Mouse (Mus musculus): Measurements from ENCODE around the gene Pafah1b2. TPM values are rescaled to one million over a fixed set of nuclear protein-coding genes. Genes with fewer than 3 reads are reported as not detected.

Gene Pafah1b2
- polyA plus RNA-seq, 1 experiment from 2014 or later = 263 TPM

DNA sequence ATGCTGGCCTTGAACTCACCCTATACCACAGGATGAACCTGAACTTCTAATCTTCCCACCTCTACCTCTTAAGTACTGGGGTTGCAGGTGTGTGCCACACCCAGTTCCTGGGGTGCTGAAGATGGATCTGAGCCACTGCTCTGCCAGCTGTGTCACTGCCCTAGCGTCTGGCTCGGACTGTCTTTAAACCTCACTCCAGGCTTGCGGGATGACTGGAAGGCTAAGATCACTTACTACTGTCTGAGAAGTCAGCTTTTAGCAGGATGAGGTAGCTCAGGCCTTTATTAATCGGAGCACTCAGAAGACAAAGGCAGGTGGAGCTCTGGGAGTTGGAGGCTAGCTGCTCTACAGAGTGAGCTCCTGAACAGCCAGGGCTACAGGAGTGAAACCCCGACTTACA is 17.7 kb upstream of the Pafah1b2 start:
- no peaks in the 10 kb centered on the region for H3K27me3 ChIP-seq (replicated peaks; ENCODE audit: control insufficient read depth, insufficient read depth, low read length)
- no peak overlapping the region for H3K4me3 ChIP-seq (ENCODE audit: low read length)
- H3K36me3 ChIP-seq (ENCODE audit: control insufficient read depth, insufficient read depth, low read length) = no peaks in the 10 kb centered on the region
- H3K4me1 ChIP-seq (ENCODE audit: control insufficient read depth, insufficient read depth, low read depth, low read length) = peaks cover 3% of the 10 kb centered on the region
- no peak overlapping the region for H3K9ac ChIP-seq (ENCODE audit: low read depth, low read length)
- ATAC-seq = no peak
- H3K27ac ChIP-seq (ENCODE audit: low read depth, low read length) = no peak overlapping the region
- WGBS = 86% methylated on average over 5 of the region's 5 CpGs
- no peak overlapping the region for H3K4me2 ChIP-seq (ENCODE audit: low read length)
- no peaks in the 10 kb centered on the region for H3K9me3 ChIP-seq (ENCODE audit: control insufficient read depth, low read length)

DNA sequence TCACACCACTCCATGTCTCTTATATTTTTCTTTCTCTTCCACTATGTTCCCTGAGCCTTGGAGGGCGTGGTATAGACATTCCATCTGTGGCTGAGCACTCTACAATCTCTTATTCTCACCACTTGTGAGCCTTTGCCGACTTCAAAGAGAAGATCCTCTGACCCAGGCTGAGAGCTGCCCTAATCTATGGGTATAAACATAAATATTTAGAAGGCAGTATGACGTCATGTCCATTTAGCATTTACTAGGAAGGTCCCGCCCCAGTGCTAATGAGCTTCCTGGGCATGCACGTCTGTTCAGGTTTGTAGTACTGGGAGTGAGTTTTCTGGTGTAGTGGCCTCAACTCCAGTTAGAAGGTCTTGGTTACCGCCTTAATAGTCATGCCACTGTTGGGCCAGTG is 17.0 kb upstream of the Pafah1b2 start:
- ATAC-seq = no peak
- Histone ChIP-seq H3K4me3 (ENCODE audit: low read length) (no peak overlapping the region), H3K27me3 (replicated peaks; ENCODE audit: control insufficient read depth, insufficient read depth, low read length) (no peaks in the 10 kb centered on the region), H3K9me3 (ENCODE audit: control insufficient read depth, low read length) (no peaks in the 10 kb centered on the region), H3K36me3 (ENCODE audit: control insufficient read depth, insufficient read depth, low read length) (no peaks in the 10 kb centered on the region), H3K9ac (ENCODE audit: low read depth, low read length) (no peak overlapping the region), H3K27ac (ENCODE audit: low read depth, low read length) (no peak overlapping the region), H3K4me1 (ENCODE audit: control insufficient read depth, insufficient read depth, low read depth, low read length) (peaks cover 3% of the 10 kb centered on the region), H3K4me2 (ENCODE audit: low read length) (no peak overlapping the region)
- 82% methylated on average over 6 of the region's 6 CpGs for WGBS

DNA sequence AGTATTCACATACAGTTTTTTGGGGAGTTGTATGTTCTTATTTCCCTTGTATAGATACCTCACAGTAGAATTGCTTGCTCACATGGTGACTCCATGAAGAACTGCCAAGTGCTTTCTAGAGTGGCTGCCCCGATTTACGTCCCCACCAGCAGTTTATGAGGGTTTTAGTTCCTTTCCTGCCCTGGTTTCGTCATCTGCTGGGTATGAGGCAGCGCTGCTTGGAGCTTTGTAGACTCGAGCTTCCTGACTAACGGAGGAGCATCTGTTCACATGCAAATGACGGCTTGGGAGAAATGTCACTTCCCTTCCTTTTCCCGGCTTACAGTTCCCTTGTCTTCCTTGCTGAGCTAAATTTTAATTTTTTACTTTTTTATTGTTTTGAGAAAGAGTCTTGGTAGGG is 15.5 kb upstream of the Pafah1b2 start:
- no peaks in the 10 kb centered on the region for H3K36me3 ChIP-seq (ENCODE audit: control insufficient read depth, insufficient read depth, low read length)
- WGBS = 25% methylated on average over 8 of the region's 8 CpGs
- H3K4me2 ChIP-seq (ENCODE audit: low read length) = no peak overlapping the region
- no peak for ATAC-seq
- no peak overlapping the region for H3K4me3 ChIP-seq (ENCODE audit: low read length)
- peaks cover 3% of the 10 kb centered on the region for H3K4me1 ChIP-seq (ENCODE audit: control insufficient read depth, insufficient read depth, low read depth, low read length)
- no peak overlapping the region for H3K9ac ChIP-seq (ENCODE audit: low read depth, low read length)
- H3K27ac ChIP-seq (ENCODE audit: low read depth, low read length) = peak overlapping the region; percentile 31; the same call in 1 of the 2 replicates
- no peaks in the 10 kb centered on the region for H3K9me3 ChIP-seq (ENCODE audit: control insufficient read depth, low read length)
- no peaks in the 10 kb centered on the region for H3K27me3 ChIP-seq (replicated peaks; ENCODE audit: control insufficient read depth, insufficient read depth, low read length)

DNA sequence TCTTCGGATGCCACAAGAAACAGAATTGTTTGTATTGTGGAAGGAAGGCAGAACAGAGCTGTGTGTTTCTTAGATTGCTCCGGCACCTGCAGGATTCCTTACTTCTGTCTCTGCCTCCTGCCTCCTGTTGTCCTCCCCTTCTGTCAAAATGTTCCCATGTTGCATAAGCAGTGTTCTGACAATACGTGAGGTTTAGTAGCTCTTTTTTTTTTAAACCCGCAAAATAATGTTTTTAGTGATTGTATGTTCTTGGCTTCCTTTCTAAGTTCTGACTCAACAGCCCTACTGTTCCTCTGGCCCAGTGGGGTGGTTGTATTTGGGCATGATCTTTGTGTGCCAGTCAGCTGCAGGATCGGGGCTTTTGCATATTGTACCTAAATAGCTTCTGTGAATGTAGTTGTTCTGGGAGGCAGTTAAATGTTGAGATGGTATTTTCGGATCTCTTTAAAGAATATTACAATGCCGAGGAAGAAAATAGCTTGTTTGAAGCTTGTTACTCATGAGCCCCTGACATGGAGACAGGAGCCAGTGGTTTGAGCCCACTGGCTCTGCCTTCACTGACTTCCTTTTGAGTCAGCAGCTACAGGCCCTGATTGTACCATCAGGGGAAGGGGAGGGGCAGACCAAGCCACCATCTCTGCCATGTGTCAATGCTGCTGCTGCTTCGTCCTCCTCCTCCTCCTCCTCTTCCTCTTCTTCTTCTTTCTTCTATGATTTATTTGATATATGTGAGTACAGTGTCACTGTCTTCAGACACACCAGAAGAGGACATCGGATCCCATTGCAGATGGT is 13.8 kb upstream of the Pafah1b2 start:
- Histone ChIP-seq H3K27ac (ENCODE audit: low read depth, low read length) (no peak overlapping the region), H3K9ac (ENCODE audit: low read depth, low read length) (no peak overlapping the region), H3K4me1 (ENCODE audit: control insufficient read depth, insufficient read depth, low read depth, low read length) (no peaks in the 10 kb centered on the region; the same call in none of the 2 replicates), H3K4me2 (ENCODE audit: low read length) (no peak overlapping the region), H3K9me3 (ENCODE audit: control insufficient read depth, low read length) (no peaks in the 10 kb centered on the region), H3K36me3 (ENCODE audit: control insufficient read depth, insufficient read depth, low read length) (no peaks in the 10 kb centered on the region), H3K4me3 (ENCODE audit: low read length) (no peak overlapping the region), H3K27me3 (replicated peaks; ENCODE audit: control insufficient read depth, insufficient read depth, low read length) (no peaks in the 10 kb centered on the region)
- ATAC-seq = no peak
- WGBS = 79% methylated on average over 9 of the region's 9 CpGs

DNA sequence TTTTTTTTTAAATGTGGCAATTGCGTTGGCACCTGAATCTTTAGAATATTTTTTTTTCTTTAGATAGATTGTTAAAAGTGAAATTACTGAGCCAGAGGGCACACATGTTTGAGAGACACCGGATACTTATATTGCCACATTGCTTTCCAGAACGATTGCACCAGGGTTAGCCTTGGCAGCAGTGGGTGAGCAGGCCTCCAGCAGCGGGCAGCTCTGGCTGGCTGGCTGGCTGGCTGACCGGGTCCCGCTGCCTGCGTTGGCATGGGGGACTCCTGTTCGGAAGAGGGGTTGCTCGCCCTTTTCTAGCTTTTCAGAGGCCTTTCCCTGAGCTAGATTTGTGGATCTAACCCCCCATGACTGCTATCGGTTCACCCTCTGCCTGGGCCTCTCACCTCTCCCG is 11.1 kb upstream of the Pafah1b2 start:
- Histone ChIP-seq H3K9ac (ENCODE audit: low read depth, low read length) (no peak overlapping the region), H3K4me3 (ENCODE audit: low read length) (no peak overlapping the region), H3K9me3 (ENCODE audit: control insufficient read depth, low read length) (no peaks in the 10 kb centered on the region), H3K4me2 (ENCODE audit: low read length) (no peak overlapping the region), H3K27ac (ENCODE audit: low read depth, low read length) (no peak overlapping the region), H3K4me1 (ENCODE audit: control insufficient read depth, insufficient read depth, low read depth, low read length) (peaks cover 2% of the 10 kb centered on the region; the same call in 1 of the 2 replicates), H3K36me3 (ENCODE audit: control insufficient read depth, insufficient read depth, low read length) (no peaks in the 10 kb centered on the region), H3K27me3 (replicated peaks; ENCODE audit: control insufficient read depth, insufficient read depth, low read length) (no peaks in the 10 kb centered on the region)
- no peak for ATAC-seq
- WGBS = 87% methylated on average over 11 of the region's 11 CpGs

DNA sequence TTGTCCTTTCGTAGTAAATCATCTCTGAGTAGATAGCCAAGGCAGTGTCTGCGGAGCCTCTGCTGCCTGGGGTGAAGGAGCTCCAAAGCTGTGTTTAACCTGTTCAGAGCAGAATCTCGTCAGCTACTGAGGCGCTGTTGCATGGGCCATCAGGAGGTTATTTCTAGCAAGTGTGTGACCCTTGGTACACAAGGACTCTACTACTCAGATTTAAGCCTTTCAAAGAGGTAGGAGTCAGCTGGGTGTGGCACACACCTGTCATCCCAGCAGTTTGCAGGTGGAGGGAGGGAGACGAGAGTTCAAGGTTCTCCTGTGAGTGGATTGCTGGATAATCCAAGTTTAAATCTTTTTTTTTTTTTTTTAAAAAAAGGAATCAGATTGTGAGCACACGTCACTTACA is 7.5 kb upstream of the Pafah1b2 start:
- no peak for ATAC-seq
- no peak overlapping the region for H3K4me3 ChIP-seq (ENCODE audit: low read length)
- WGBS = 77% methylated on average over 6 of the region's 6 CpGs

DNA sequence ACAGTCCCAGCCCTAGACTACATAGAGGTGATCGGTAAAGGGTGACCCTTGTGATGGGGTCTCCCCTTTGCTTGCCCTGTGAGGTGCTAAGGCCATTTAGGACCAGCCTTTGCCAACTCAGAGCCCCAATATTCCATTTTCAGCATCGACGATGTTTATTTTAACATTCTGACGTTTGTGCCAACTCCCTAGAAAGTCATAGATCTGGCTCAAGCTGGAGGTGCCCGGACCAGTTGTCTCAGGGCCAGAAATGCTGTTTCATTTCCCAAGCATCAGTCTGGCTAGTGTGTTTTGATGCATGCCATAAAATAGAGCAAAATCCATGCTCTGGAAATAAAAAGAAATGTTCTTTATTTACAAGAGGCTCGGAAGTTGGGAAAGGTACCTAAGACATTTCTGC is 5.8 kb upstream of the Pafah1b2 start:
- 77% methylated on average over 6 of the region's 6 CpGs for WGBS
- Histone ChIP-seq H3K27me3 (replicated peaks; ENCODE audit: control insufficient read depth, insufficient read depth, low read length) (no peaks in the 10 kb centered on the region), H3K4me1 (ENCODE audit: control insufficient read depth, insufficient read depth, low read depth, low read length) (peaks cover 29% of the 10 kb centered on the region), H3K9ac (ENCODE audit: low read depth, low read length) (no peak overlapping the region), H3K4me2 (ENCODE audit: low read length) (no peak overlapping the region), H3K36me3 (ENCODE audit: control insufficient read depth, insufficient read depth, low read length) (no peaks in the 10 kb centered on the region), H3K4me3 (ENCODE audit: low read length) (no peak overlapping the region), H3K27ac (ENCODE audit: low read depth, low read length) (no peak overlapping the region), H3K9me3 (ENCODE audit: control insufficient read depth, low read length) (no peaks in the 10 kb centered on the region)
- no peak for ATAC-seq

More for the DNA sequence above, 7.5 kb upstream of the Pafah1b2 start:
- Histone ChIP-seq H3K27ac (ENCODE audit: low read depth, low read length) (no peak overlapping the region), H3K27me3 (replicated peaks; ENCODE audit: control insufficient read depth, insufficient read depth, low read length) (no peaks in the 10 kb centered on the region), H3K36me3 (ENCODE audit: control insufficient read depth, insufficient read depth, low read length) (no peaks in the 10 kb centered on the region), H3K4me2 (ENCODE audit: low read length) (no peak overlapping the region), H3K4me1 (ENCODE audit: control insufficient read depth, insufficient read depth, low read depth, low read length) (peaks cover 18% of the 10 kb centered on the region), H3K9me3 (ENCODE audit: control insufficient read depth, low read length) (no peaks in the 10 kb centered on the region), H3K9ac (ENCODE audit: low read depth, low read length) (no peak overlapping the region)

DNA sequence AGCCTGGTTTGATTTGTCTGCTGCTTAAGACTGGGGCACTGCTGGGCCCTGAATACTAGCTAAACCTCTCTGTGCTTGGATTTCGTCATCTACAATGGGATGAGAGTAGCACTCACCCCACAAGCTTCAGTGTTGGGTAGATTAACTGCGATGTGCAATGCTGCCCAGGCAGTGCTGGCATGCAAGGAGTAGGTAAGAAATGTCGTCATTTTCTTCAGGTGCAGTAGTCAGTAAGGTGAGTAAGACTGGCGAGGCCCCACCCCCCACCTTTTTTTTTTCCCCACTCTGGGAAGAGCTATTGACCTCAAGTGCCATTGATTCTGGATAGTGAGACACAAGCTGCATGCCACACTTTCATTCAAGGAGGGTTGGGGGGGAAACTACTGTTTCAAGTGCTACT is 3.9 kb upstream of the Pafah1b2 start:
- Histone ChIP-seq H3K27ac (ENCODE audit: low read depth, low read length) (no peak overlapping the region), H3K9ac (ENCODE audit: low read depth, low read length) (no peak overlapping the region), H3K9me3 (ENCODE audit: control insufficient read depth, low read length) (no peaks in the 10 kb centered on the region), H3K4me2 (ENCODE audit: low read length) (no peak overlapping the region; the same call in 1 of the 2 replicates), H3K4me1 (ENCODE audit: control insufficient read depth, insufficient read depth, low read depth, low read length) (peaks cover 32% of the 10 kb centered on the region), H3K27me3 (replicated peaks; ENCODE audit: control insufficient read depth, insufficient read depth, low read length) (no peaks in the 10 kb centered on the region), H3K4me3 (ENCODE audit: low read length) (no peak overlapping the region), H3K36me3 (ENCODE audit: control insufficient read depth, insufficient read depth, low read length) (no peaks in the 10 kb centered on the region)
- ATAC-seq = no peak
- 71% methylated on average over 4 of the region's 4 CpGs for WGBS

DNA sequence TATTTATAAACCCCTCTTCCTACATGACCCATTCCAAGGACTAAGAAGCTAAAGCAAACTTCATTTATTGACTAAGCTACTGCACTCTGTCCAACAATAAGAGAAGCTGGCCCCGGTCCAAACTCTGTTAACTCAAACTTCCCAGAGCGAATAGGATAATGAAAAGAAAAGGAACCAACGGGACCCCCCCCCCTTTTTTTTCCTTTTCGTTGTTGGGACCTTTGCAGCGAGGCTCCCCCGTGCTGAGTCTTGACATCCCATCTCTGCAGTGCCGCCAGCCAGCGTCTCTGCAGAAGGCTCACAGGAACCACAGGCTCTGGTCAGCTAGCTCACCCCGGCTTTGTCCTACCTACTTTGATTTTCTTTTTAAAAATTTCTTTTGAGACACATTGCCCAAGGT is 3.3 kb upstream of the Pafah1b2 start:
- WGBS = 15% methylated on average over 9 of the region's 9 CpGs
- peaks cover 32% of the 10 kb centered on the region for H3K4me1 ChIP-seq (ENCODE audit: control insufficient read depth, insufficient read depth, low read depth, low read length)

More for the DNA sequence above, 3.3 kb upstream of the Pafah1b2 start:
- Histone ChIP-seq H3K4me3 (ENCODE audit: low read length) (no peak overlapping the region), H3K36me3 (ENCODE audit: control insufficient read depth, insufficient read depth, low read length) (no peaks in the 10 kb centered on the region), H3K27ac (ENCODE audit: low read depth, low read length) (no peak overlapping the region; the same call in 1 of the 2 replicates), H3K9ac (ENCODE audit: low read depth, low read length) (peak overlapping the region; percentile 22; the same call in 1 of the 2 replicates), H3K4me2 (ENCODE audit: low read length) (peak overlapping the region; percentile 87), H3K27me3 (replicated peaks; ENCODE audit: control insufficient read depth, insufficient read depth, low read length) (no peaks in the 10 kb centered on the region), H3K9me3 (ENCODE audit: control insufficient read depth, low read length) (no peaks in the 10 kb centered on the region)
- no peak for ATAC-seq
